Mouse (Mus musculus): ENCODE results near the gene 1700024B05Rik. TPM values are rescaled to one million over a fixed set of nuclear protein-coding genes. Genes with fewer than 3 reads are reported as not detected.
"Not testable (repeated sequence)": the region's sequence is repeated elsewhere in the genome, so short reads cannot be mapped to it uniquely, and the experiment has no call there.

Gene 1700024B05Rik
- polyA plus RNA-seq (2012; rRNA removed) = 0.08 TPM in 1 of 2 replicates, not detected in the other

GRCm38 (mm10) chr14:41943695-41944094 is at the start of gene 1700024B05Rik:
Gene 1700024B05Rik (plus strand): TSS chr14:41943995.
- DNase-seq (ENCODE audit: extremely low spot score in 1 of 2, low spot score in 1 of 2) = not testable (repeated sequence)

GRCm38 (mm10) chr14:41907190-41907589 is 36.6 kb upstream of the 1700024B05Rik start, which contains the start of gene Gm7980:
Gene Gm7980 (minus strand): TSS chr14:41907290.
- DNase-seq (ENCODE audit: extremely low spot score in 1 of 2, low spot score in 1 of 2) = not testable (repeated sequence)

- not testable (repeated sequence) for DNase-seq (ENCODE audit: extremely low spot score in 1 of 2, low spot score in 1 of 2)
Measured at GRCm38 (mm10) chr14:41924649-41925048, 19.1 kb upstream of the 1700024B05Rik start, which contains the start of gene 1700049E17Rik1. Gene 1700049E17Rik1 (plus strand): TSS chr14:41924949.

- DNase-seq (ENCODE audit: extremely low spot score in 1 of 2, low spot score in 1 of 2) = not testable (repeated sequence)
Measured at GRCm38 (mm10) chr14:41964095-41964494, 20.3 kb downstream of the 1700024B05Rik start.

- not testable (repeated sequence) for DNase-seq (ENCODE audit: extremely low spot score in 1 of 2, low spot score in 1 of 2)
Measured at GRCm38 (mm10) chr14:41967827-41968226, 24.0 kb downstream of the 1700024B05Rik start, which contains the start of gene Gm6401. Gene Gm6401 (minus strand): TSS chr14:41967927.

GRCm38 (mm10) chr14:41968596-41968995 is 24.8 kb downstream of the 1700024B05Rik start:
- DNase-seq (ENCODE audit: extremely low spot score in 1 of 2, low spot score in 1 of 2) = not testable (repeated sequence)

- DNase-seq (ENCODE audit: extremely low spot score in 1 of 2, low spot score in 1 of 2) = not testable (repeated sequence)
Measured at GRCm38 (mm10) chr14:41983225-41983624, 39.4 kb downstream of the 1700024B05Rik start, which contains the start of gene Gm3543. Gene Gm3543 (minus strand): TSS chr14:41983325.

Other genes with a start within 250 kb of the 1700024B05Rik start
- gene Gm8068, start 242.1 kb upstream of the 1700024B05Rik start, polyA plus RNA-seq (2012; rRNA removed) = not detected in 2 replicates
- gene Gm7929, start 193.4 kb upstream of the 1700024B05Rik start, polyA plus RNA-seq (2012; rRNA removed) = not detected in 2 replicates
- not detected in 2 replicates for gene Gm47189, start 171.6 kb upstream of the 1700024B05Rik start, polyA plus RNA-seq (2012; rRNA removed)
- gene Gm7980, start 36.7 kb upstream of the 1700024B05Rik start, polyA plus RNA-seq (2012; rRNA removed) = not detected in 2 replicates
- not detected in 2 replicates for gene 1700049E17Rik1, start 19.0 kb upstream of the 1700024B05Rik start, polyA plus RNA-seq (2012; rRNA removed)
- gene Gm6401, start 23.9 kb downstream of the 1700024B05Rik start, polyA plus RNA-seq (2012; rRNA removed) = not detected in 2 replicates
- gene Gm3543, start 39.3 kb downstream of the 1700024B05Rik start, polyA plus RNA-seq (2012; rRNA removed) = not detected in 2 replicates
- gene Gm7951, start 173.4 kb downstream of the 1700024B05Rik start, polyA plus RNA-seq (2012; rRNA removed) = not detected in 2 replicates
- not detected in 2 replicates for gene Gm17027, start 218.6 kb downstream of the 1700024B05Rik start, polyA plus RNA-seq (2012; rRNA removed)
- not detected in 2 replicates for gene Gm3573, start 246.8 kb downstream of the 1700024B05Rik start, polyA plus RNA-seq (2012; rRNA removed)

All from frontal cortex, adult 2 months (tissue).